Mouse (Mus musculus): ENCODE data around the gene Apopt1. TPM values are rescaled to one million over a fixed set of nuclear protein-coding genes. Genes with fewer than 3 reads are reported as not detected.
A peak's percentile ranks its signal among the peaks of the same experiment; 100 is the strongest.

Apopt1 gene
- polyA plus RNA-seq, 2 experiments: 13.4 to 20.0 TPM

- H3K4me2 ChIP-seq (ENCODE audit: low read depth): no peak overlapping the region
- DNase-seq (ENCODE audit: low read depth in 3 of 3, low spot score in 3 of 3): no peak
- H3K36me3 ChIP-seq (replicated peaks; ENCODE audit: control insufficient read depth, insufficient read depth, low read depth): no peaks in the 10 kb centered on the region
- no peak for TF ChIP-seq CTCF (IDR thresholded peaks at IDR 0.05; ENCODE audit: low read depth)
- TF ChIP-seq EP300 (IDR thresholded peaks at IDR 0.05; ENCODE audit: low read depth): no peak
- ATAC-seq (ENCODE audit: insufficient read depth): no peak
- H3K9me3 ChIP-seq (ENCODE audit: control insufficient read depth, low read length): no peaks in the 10 kb centered on the region
- H3K27me3 ChIP-seq (ENCODE audit: control insufficient read depth, insufficient read depth, low read length): no peaks in the 10 kb centered on the region
- no peak overlapping the region for H3K4me3 ChIP-seq (ENCODE audit: insufficient read depth in 1 of 2, low read depth in 2 of 2, low read length in 2 of 2)
- WGBS (ENCODE audit: insufficient replicate concordance): 46% methylated on average over 18 of the region's 18 CpGs
- H3K9ac ChIP-seq (replicated peaks): no peak overlapping the region
- no peak overlapping the region for H3K27ac ChIP-seq
- H3K4me1 ChIP-seq (replicated peaks; ENCODE audit: control insufficient read depth in 2 of 2, insufficient read depth in 2 of 2, low read length in 1 of 2): peaks cover 2 to 14% of the 10 kb centered on the region in 2 experiments
These were observed 19.5 kb upstream of the Apopt1 start for GRCm38 (mm10) chr12:111693341-111694270.

- no peaks in the 10 kb centered on the region for H3K27me3 ChIP-seq (ENCODE audit: control insufficient read depth, insufficient read depth, low read length)
- peaks cover 2 to 14% of the 10 kb centered on the region in 2 experiments for H3K4me1 ChIP-seq (replicated peaks; ENCODE audit: control insufficient read depth in 2 of 2, insufficient read depth in 2 of 2, low read length in 1 of 2)
- TF ChIP-seq CTCF (IDR thresholded peaks at IDR 0.05; ENCODE audit: low read depth) (no peak), EP300 (IDR thresholded peaks at IDR 0.05; ENCODE audit: low read depth) (no peak)
- WGBS (ENCODE audit: insufficient replicate concordance): 16% methylated on average over 12 of the region's 12 CpGs
- no peaks in the 10 kb centered on the region for H3K36me3 ChIP-seq (replicated peaks; ENCODE audit: control insufficient read depth, insufficient read depth, low read depth)
- H3K27ac ChIP-seq: no peak overlapping the region
- H3K9ac ChIP-seq (replicated peaks): no peak overlapping the region
- ATAC-seq (ENCODE audit: insufficient read depth) (0 out of 2 replicates have a peak, but pooled peaks have one; percentile 12), DNase-seq (ENCODE audit: low read depth in 3 of 3, low spot score in 3 of 3) (no peak)
- H3K4me2 ChIP-seq (ENCODE audit: low read depth): no peak overlapping the region
- no peak overlapping the region for H3K4me3 ChIP-seq (ENCODE audit: insufficient read depth in 1 of 2, low read depth in 2 of 2, low read length in 2 of 2)
- no peaks in the 10 kb centered on the region for H3K9me3 ChIP-seq (ENCODE audit: control insufficient read depth, low read length)
These were observed 18.7 kb upstream of the Apopt1 start for GRCm38 (mm10) chr12:111694271-111694781.

- Histone ChIP-seq H3K4me2 (ENCODE audit: low read depth) (no peak overlapping the region), H3K27ac (no peak overlapping the region), H3K36me3 (replicated peaks; ENCODE audit: control insufficient read depth, insufficient read depth, low read depth) (no peaks in the 10 kb centered on the region), H3K9ac (replicated peaks) (no peak overlapping the region), H3K4me3 (ENCODE audit: insufficient read depth in 1 of 2, low read depth in 2 of 2, low read length in 2 of 2) (no peak overlapping the region), H3K4me1 (replicated peaks; ENCODE audit: control insufficient read depth in 2 of 2, insufficient read depth in 2 of 2, low read length in 1 of 2) (peaks cover 2 to 14% of the 10 kb centered on the region in 2 experiments), H3K9me3 (ENCODE audit: control insufficient read depth, low read length) (no peaks in the 10 kb centered on the region), H3K27me3 (ENCODE audit: control insufficient read depth, insufficient read depth, low read length) (no peaks in the 10 kb centered on the region)
- ATAC-seq (ENCODE audit: insufficient read depth): no peak
- WGBS (ENCODE audit: insufficient replicate concordance): 59% methylated on average over 13 of the region's 13 CpGs
- no peak for DNase-seq (ENCODE audit: low read depth in 3 of 3, low spot score in 3 of 3)
- no peak for TF ChIP-seq EP300 (IDR thresholded peaks at IDR 0.05; ENCODE audit: low read depth)
- no peak for TF ChIP-seq CTCF (IDR thresholded peaks at IDR 0.05; ENCODE audit: low read depth)
These were observed 17.9 kb upstream of the Apopt1 start for GRCm38 (mm10) chr12:111694880-111695804.

GRCm38 (mm10) chr12:111696239-111696638, 16.8 kb upstream of the Apopt1 start:
- 29% methylated on average over 6 of the region's 6 CpGs for WGBS (ENCODE audit: insufficient replicate concordance)

More at GRCm38 (mm10) chr12:111696239-111696638, 16.8 kb upstream of the Apopt1 start:
- DNase-seq (ENCODE audit: low read depth in 3 of 3, low spot score in 3 of 3) (peak in 2 of 3 experiments; percentile 49 to 52), ATAC-seq (ENCODE audit: insufficient read depth) (peak; percentile 34; the same call in 1 of the 2 replicates)
- Histone ChIP-seq H3K27me3 (ENCODE audit: control insufficient read depth, insufficient read depth, low read length) (no peaks in the 10 kb centered on the region), H3K9me3 (ENCODE audit: control insufficient read depth, low read length) (no peaks in the 10 kb centered on the region), H3K9ac (replicated peaks) (no peak overlapping the region), H3K4me1 (replicated peaks; ENCODE audit: control insufficient read depth in 2 of 2, insufficient read depth in 2 of 2, low read length in 1 of 2) (peaks cover 2 to 14% of the 10 kb centered on the region in 2 experiments), H3K27ac (no peak overlapping the region), H3K4me2 (ENCODE audit: low read depth) (no peak overlapping the region), H3K4me3 (ENCODE audit: insufficient read depth in 1 of 2, low read depth in 2 of 2, low read length in 2 of 2) (no peak overlapping the region), H3K36me3 (replicated peaks; ENCODE audit: control insufficient read depth, insufficient read depth, low read depth) (no peaks in the 10 kb centered on the region)
- TF ChIP-seq CTCF (IDR thresholded peaks at IDR 0.05; ENCODE audit: low read depth) (peak; percentile 81), EP300 (IDR thresholded peaks at IDR 0.05; ENCODE audit: low read depth) (no peak)
